Mouse (Mus musculus): ENCODE measurements around the gene Dram2.
"Not testable (repeated sequence)": the region's sequence is repeated elsewhere in the genome, so short reads cannot be mapped to it uniquely, and the experiment has no call there.

Dram2 gene

DNA sequence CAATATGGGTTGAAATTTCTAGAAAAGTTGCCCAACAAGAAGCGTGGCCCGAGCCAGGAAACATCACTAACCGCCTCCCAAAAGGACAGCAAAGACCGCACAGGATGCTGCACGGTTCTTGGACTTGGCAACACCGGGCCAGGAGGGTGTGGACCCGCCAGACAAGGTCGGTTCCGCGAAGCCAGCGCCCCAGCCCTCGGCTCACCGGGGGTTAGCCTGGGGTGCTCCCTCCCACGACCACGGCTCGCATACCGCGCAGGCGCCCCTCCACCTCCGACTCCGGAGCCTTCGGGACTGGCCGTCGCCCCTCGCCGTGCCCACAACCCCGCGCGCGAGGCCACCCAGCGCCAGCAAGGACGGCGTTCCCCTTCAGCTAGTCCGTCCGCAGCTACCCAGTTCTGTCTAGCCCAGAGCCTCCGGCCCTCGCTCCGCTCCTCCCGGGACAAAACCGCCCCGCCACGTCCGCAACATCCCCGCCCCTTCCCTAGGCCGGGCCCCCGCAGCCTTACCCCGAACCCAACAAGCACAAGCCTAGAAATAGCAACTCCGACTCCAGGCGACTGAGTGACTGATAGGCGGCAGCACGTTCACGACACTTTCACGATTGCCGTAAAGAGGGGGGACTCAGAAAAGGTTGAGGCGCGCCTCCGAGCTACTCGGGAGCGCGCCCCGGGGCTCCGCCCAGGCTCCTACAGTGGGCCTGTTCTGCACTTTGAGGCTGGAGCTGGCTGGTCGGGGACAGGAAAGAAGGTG, at the start of gene Dram2, which contains the start of gene Cept1:
Gene Dram2 (plus strand): TSS at position 628 of the 753 bp plus-strand sequence.
Gene Cept1 (minus strand): TSS at position 632 of the 753 bp plus-strand sequence.
- DNase-seq (ENCODE audit: low spot score) = peak; percentile 96

DNA sequence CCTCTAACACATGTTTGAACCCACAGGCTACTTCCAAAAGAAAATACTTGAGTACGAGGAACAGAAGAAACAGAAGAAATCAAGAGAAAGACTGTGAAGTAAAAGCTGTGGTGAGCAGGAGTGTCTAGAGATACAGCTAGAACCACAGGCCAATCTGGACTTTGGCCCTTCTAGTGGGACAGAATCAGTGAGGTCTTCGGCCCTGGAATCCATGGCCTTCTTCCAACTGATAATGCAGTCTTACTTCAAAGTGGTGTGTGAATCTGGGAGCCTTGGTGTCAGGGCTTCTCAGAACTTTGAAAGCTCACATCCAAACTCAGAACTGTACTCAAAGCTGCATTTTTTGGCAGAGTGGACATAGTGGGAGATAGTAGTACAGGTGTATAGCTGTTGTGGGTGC, 47.1 kb upstream of the Dram2 start:
- DNase-seq (ENCODE audit: low spot score) = no peak

DNA sequence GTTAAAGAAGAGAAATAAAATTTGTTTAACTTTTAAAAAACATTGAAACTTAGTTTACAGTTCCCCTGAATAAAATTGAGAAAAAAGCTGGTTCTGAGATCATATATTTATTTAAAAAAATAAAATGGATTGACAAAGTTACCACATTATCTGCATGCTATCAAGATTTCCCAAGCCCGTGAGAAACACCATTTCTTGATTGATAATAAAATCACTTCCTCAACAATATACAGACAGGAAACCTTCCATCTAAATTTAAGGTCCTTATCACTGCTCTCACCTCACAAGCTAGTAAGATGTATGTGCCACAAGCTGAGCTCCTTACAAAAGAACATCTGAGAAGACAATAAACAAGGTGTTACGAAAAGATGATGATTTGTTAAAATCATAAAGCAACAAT, 44.7 kb upstream of the Dram2 start:
- DNase-seq (ENCODE audit: low spot score) = no peak

GRCm38 (mm10) chr3:106510669-106511068, 36.9 kb upstream of the Dram2 start:
- no peak for DNase-seq (ENCODE audit: low spot score)

DNA sequence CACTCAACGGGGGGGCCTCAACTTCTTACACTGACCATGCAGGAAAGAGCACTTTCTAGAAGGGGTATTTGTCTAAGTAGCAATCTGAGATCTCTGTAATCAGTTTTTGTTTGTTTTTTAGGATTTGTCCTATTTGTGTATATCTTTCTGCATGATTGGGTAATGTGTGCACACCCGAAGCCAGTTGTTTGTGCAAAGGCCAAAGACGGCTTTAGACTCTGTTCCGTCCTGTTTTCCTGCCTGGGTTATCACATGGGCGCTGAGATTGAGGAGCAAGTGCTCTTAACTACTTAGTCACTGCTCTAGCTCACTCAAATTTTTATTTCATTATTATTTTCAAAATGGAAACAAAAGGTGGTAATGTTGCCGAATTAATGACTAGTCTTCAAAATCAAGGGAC, 32.6 kb upstream of the Dram2 start:
- DNase-seq (ENCODE audit: low spot score) = no peak

GRCm38 (mm10) chr3:106522730-106523129, 24.9 kb upstream of the Dram2 start:
- no peak for DNase-seq (ENCODE audit: low spot score)

DNA sequence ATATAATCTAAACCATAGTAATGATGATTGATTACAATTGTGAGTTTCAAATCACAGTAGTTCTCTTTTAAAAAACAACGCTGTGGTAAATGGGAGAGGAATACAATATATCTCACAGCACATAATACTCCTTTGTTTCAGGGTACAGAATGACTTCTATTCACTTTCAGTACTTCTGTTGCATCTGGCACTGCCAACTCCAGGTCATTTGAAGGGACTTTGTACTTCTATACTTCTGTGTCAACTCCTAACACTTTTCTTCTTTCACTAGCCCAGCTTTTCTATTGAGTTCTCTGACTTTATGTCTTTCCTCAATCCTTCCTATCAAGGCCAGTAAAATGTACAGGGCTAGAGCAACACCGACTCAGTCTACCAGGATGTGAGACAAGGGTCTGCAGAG, 21.2 kb upstream of the Dram2 start:
- DNase-seq (ENCODE audit: low spot score) = no peak

- no peak for DNase-seq (ENCODE audit: low spot score)
These were observed 19.6 kb upstream of the Dram2 start for GRCm38 (mm10) chr3:106528032-106528431.

- DNase-seq (ENCODE audit: low spot score) = no peak
These were observed 14.3 kb upstream of the Dram2 start for GRCm38 (mm10) chr3:106533277-106533676.

GRCm38 (mm10) chr3:106544721-106545316, 2.8 kb upstream of the Dram2 start:
- DNase-seq (ENCODE audit: low spot score) = no peak

DNA sequence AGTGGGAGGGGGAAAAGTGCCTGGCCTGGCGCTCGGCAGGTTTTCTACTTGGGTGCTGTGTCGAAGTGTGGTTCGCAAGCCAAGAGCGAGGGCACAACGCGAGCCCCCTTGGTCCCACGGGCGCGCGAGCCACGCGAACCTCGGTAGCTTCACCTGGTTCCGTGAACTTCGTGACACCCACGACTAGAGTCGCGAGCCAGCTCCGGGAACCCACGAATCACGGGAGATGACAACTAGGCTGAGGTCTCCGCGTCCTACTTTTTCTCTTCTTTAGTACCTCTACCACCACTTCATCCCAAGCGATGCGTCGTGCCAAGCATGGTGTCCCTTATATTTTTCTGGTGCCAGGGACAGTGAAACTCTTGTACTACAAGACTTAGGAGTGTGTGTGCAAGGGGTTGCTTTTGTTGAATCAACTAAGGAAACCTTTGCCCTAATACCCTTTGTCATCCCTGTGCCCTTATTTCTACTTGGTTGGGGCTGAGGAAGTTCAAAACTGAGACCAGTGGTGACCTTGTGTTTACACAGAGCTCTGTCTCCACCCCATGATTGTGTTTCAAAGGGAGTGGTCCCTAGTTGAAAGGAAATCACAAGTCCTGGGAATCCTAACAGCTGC, 434 bp downstream of the Dram2 start:
- DNase-seq (ENCODE audit: low spot score) = peak; percentile 71

GRCm38 (mm10) chr3:106548971-106549370, 1.4 kb downstream of the Dram2 start:
- DNase-seq (ENCODE audit: low spot score) = peak; percentile 1

GRCm38 (mm10) chr3:106553411-106553810, 5.8 kb downstream of the Dram2 start:
- no peak for DNase-seq (ENCODE audit: low spot score)

DNA sequence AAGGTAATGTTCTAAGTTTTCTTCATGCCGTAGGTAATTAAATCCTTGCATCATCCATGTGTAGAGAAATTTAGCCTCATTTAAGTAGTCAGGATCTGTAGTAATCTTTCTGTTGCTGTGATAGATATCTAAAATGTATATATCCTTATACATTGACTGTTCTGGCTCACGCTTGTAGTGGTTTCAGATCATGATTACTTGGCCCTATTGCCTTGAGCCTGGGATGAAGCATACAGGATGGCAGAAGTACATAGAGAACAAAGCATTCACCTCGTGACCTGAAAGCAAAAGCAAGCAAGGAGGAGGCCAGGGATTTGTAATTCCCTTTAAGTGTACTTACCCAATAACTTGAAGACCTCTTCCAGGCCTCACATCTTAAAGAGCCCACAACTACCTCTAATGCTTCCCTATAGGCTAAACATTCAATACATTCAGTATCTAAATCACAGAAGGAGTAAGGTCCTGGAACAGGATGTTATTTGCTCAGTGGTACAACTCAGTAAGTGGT, 8.2 kb downstream of the Dram2 start:
- DNase-seq (ENCODE audit: low spot score) = no peak

GRCm38 (mm10) chr3:106558271-106558670, 10.7 kb downstream of the Dram2 start:
- DNase-seq (ENCODE audit: low spot score) = no peak

DNA sequence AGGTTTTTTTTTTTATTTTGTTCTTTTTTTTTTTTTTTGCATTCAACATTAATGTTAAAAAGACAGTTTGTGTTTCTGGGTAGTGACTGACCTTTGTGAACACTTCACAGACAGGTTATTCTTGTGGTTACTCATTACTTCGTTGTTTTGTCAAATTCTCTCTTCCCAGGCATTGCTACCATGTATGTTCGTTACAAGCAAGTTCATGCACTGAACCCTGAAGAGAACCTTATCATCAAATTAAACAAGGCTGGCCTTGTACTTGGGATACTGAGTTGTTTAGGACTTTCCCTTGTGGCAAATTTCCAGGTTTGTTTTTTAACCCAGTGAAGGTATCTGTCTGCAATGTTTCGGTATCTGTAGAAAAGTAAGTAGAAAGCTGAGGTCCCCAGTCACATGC, 18.3 kb downstream of the Dram2 start:
- DNase-seq (ENCODE audit: low spot score) = no peak

GRCm38 (mm10) chr3:106573191-106573590, 25.6 kb downstream of the Dram2 start:
- DNase-seq (ENCODE audit: low spot score) = no peak

- no peak for DNase-seq (ENCODE audit: low spot score)
These were observed 31.7 kb downstream of the Dram2 start for GRCm38 (mm10) chr3:106579296-106579695.

DNA sequence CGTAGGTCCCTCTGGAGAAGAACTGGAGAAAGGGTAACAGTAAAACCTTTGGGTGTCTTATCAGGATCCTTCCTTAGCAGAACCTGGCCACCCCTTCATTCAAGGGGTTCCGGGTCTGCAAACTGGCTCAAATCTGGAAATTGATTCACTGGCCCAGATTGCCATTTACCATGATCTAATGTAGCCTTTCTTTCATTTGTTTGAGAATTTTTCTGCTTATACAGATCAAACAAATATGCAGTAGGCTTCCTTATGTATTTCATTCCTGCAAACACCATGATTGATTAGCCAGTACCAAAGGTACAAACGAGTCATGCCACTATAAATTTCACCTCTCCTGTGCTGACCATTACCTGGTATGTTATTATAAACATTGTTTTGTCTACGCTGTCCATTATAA, 46.0 kb downstream of the Dram2 start:
- not testable (repeated sequence) for DNase-seq (ENCODE audit: low spot score)

- no peak for DNase-seq (ENCODE audit: low spot score)
These were observed 70.5 kb downstream of the Dram2 start for GRCm38 (mm10) chr3:106618103-106618502.

Data from embryo, embryonic 10.5 days (tissue).